ENCODE assay signal across 18 mouse cellular contexts in the genomic region with DNA sequence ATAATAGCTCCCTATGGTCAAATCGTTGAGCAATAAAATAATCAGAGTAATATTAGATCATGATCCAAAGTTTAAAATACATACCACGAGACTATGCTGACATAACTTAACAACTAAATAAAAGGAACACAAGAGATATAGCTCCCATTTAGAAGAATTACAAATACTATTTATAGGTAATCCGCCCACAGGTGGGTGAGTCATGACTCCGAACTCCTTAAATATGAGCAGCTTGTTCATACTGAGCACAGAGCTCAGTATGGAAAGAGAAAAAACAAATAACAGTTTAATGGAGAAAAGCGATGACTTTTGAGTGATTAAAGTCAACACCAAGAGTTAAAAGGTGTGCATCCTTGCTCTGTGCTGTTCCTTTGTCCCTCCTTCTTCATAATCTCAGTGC.
DNase-seq lines count a peak whose midpoint lies in the region; TF ChIP-seq lines count a peak whose summit lies in the region.
"Had no signal": no experiment of that assay in that cellular context is flagged by ENCODE, and none has a peak within 500 bp of the region (broad histone marks: within the 10 kb centered on the region; RNA-seq: fewer than 3 reads in every experiment).

No protein-coding gene starts in this region.

- WGBS in olfactory bulb, adult 2 months: 53% methylated on average over 5 of the region's 5 CpGs

- no peak for DNase-seq in layer of hippocampus, adult 2 months (ENCODE audit: low spot score in 2 of 2)
- no peak for DNase-seq in layer of hippocampus, postnatal 36 days
- no peak for DNase-seq in left cerebral cortex, adult 2 months (ENCODE audit: extremely low spot score in 1 of 2, low spot score in 2 of 2)
- no peak for DNase-seq in left cerebral cortex, postnatal 10 days (ENCODE audit: extremely low spot score in 1 of 2, low spot score in 2 of 2)
- DNase-seq in spleen, adult 18-20 months: no peak
- DNase-seq: adrenal gland, postnatal 14 days; cerebellum, adult 18-20 months; cerebellum, adult 9-11 months; gastrocnemius, postnatal 10 days; heart, adult 18-20 months; heart, postnatal 10 days; heart, postnatal 4 days had no signal

- intact Hi-C loops in left cerebral cortex, adult 2 months (cut with DNase I): no loop called here
- intact Hi-C loops in left cerebral cortex, postnatal 10 days (cut with DNase I): no loop called here

- no peak for TF ChIP-seq POLR2A in cortical plate, adult 2 months (IDR thresholded peaks at IDR 0.05; ENCODE audit: extremely low read depth, insufficient read depth, low read length)
- TF ChIP-seq POLR2A in olfactory bulb, adult 2 months (IDR thresholded peaks at IDR 0.05; ENCODE audit: insufficient read depth, low read depth, low read length): no peak

- no peak for TF ChIP-seq CTCF in layer of hippocampus, adult 2 months (conservative IDR thresholded peaks at IDR 0.05)
- TF ChIP-seq CTCF in left cerebral cortex, adult 2 months (IDR thresholded peaks at IDR 0.05): no peak
- TF ChIP-seq CTCF in cortical plate, adult 2 months (IDR thresholded peaks at IDR 0.05; ENCODE audit: extremely low read depth, insufficient read depth, low read length): no peak
- no peak for TF ChIP-seq CTCF in olfactory bulb, adult 2 months (IDR thresholded peaks at IDR 0.05; ENCODE audit: insufficient read depth, low read depth, low read length)

- peak overlapping the region; percentile 57 for H3K27ac ChIP-seq in layer of hippocampus, adult 2 months
- peak overlapping the region; percentile 64 for H3K27ac ChIP-seq in left cerebral cortex, adult 2 months
- H3K27ac ChIP-seq in cortical plate, adult 2 months (ENCODE audit: insufficient read depth, low read length): peak overlapping the region; percentile 74
- 0 out of 2 replicates have a peak overlapping the region, but pooled peaks have one; percentile 13 for H3K27ac ChIP-seq in olfactory bulb, adult 2 months (ENCODE audit: insufficient read depth, low read depth, low read length)
- H3K27ac ChIP-seq: embryonic facial prominence, embryonic 12.5 days; forebrain, embryonic 12.5 days; heart, embryonic 10.5 days; hindbrain, embryonic 12.5 days had no signal

- H3K4me1 ChIP-seq in cortical plate, adult 2 months (ENCODE audit: control insufficient read depth, insufficient read depth, low read length): peaks cover 3% of the 10 kb centered on the region
- H3K4me1 ChIP-seq in olfactory bulb, adult 2 months (ENCODE audit: control insufficient read depth, insufficient read depth, low read length): no peaks in the 10 kb centered on the region

- H3K4me3 ChIP-seq in layer of hippocampus, adult 2 months: no peak overlapping the region
- H3K4me3 ChIP-seq in left cerebral cortex, adult 2 months: no peak overlapping the region
- H3K4me3 ChIP-seq in cortical plate, adult 2 months (ENCODE audit: insufficient read depth, low read length): no peak overlapping the region
- H3K4me3 ChIP-seq in olfactory bulb, adult 2 months (ENCODE audit: insufficient read depth, low read depth, low read length): no peak overlapping the region
- H3K4me3 ChIP-seq: embryonic facial prominence, embryonic 12.5 days; forebrain, embryonic 12.5 days; heart, embryonic 10.5 days; hindbrain, embryonic 12.5 days had no signal

Comparison
In these comparisons a context has a peak if more than half of its experiments do, and no peak if none do; other contexts are left out.
1. H3K27ac ChIP-seq: peak in every context shown above with its lines; median percentile 74 in cortical plate, adult 2 months; 64 in left cerebral cortex, adult 2 months; 57 in layer of hippocampus, adult 2 months; 13 in olfactory bulb, adult 2 months.